Mouse (Mus musculus) olfactory bulb, adult 2 months (tissue): ENCODE results near the gene Lrtm2. TPM values are rescaled to one million over a fixed set of nuclear protein-coding genes. Genes with fewer than 3 reads are reported as not detected.
"Not testable (repeated sequence)": the region's sequence is repeated elsewhere in the genome, so short reads cannot be mapped to it uniquely, and the experiment has no call there.

Experiments used
- H3K27ac ChIP-seq: fragments of 200-500 bp; 2 replicates; pipeline ENCODE4 v1.5.1; 2012; ENCODE audit warnings: low read depth, low read length; ENCODE audit not compliant: insufficient read depth
- H3K4me1 ChIP-seq: fragments of 200-500 bp; 2 replicates; pipeline ENCODE4 v1.6.1; 2012; ENCODE audit warnings: low read length; ENCODE audit not compliant: control insufficient read depth, insufficient read depth
- H3K4me3 ChIP-seq: fragments of 200-500 bp; 2 replicates; pipeline ENCODE4 v1.5.1; 2012; ENCODE audit warnings: mild to moderate bottlenecking, low read depth, low read length, moderate library complexity; ENCODE audit not compliant: insufficient read depth
- CTCF ChIP-seq: fragments of 200-500 bp; IDR thresholded peaks from 2 replicates; pipeline ENCODE4 v1.5.1; 2012; ENCODE audit warnings: low read depth, mild to moderate bottlenecking, low read length, moderate library complexity; ENCODE audit not compliant: insufficient read depth
- POLR2A ChIP-seq: fragments of 200-500 bp; IDR thresholded peaks from 2 replicates; pipeline ENCODE4 v1.6.1; 2012; ENCODE audit warnings: mild to moderate bottlenecking, low read depth, low read length, moderate library complexity; ENCODE audit not compliant: insufficient read depth
- WGBS: fragments of 180-500 bp; shearing (Covaris S2); methylation state at CpG from one replicate; pipeline ENCODE4 v1.1.7; 2018; 5-methylcytosine and 5-hydroxymethylcytosine counted together
- polyA plus RNA-seq: library from polyadenylated mRNA; stranded (reverse); fragments of >200 nt; gene quantifications from 2 replicates; pipeline ENCODE4 v1.2.4, GENCODE M21; 2012; ENCODE audit warnings: low replicate concordance; ENCODE audit not compliant: missing spikeins, insufficient read depth, insufficient read length

The Lrtm2 gene
- polyA plus RNA-seq = not detected in 2 replicates

GRCm38 (mm10) chr6:119330506-119330905 is at the start of gene Lrtm2:
Gene Lrtm2, minus strand, starts transcription at chr6:119330766.
- under 1% methylated on average over 31 of the region's 31 CpGs for WGBS
- Histone ChIP-seq H3K4me1 (peaks cover 51% of the 10 kb centered on the region), H3K27ac (peak within 1 kb of the TSS; percentile 98), H3K4me3 (peak within 1 kb of the TSS; percentile 91)
- TF ChIP-seq POLR2A = 0 out of 2 replicates have a peak, but pooled peaks have one; percentile 18
- TF ChIP-seq CTCF = no peak

GRCm38 (mm10) chr6:119378631-119379030 is 48.1 kb upstream of the Lrtm2 start:
- no peaks in the 10 kb centered on the region for H3K4me1 ChIP-seq
- H3K4me3 ChIP-seq = no peak overlapping the region
- no peak overlapping the region for H3K27ac ChIP-seq
- 80% methylated on average over 1 of the region's 1 CpGs for WGBS
- no peak for TF ChIP-seq POLR2A
- TF ChIP-seq CTCF = no peak

- Histone ChIP-seq H3K27ac (no peak overlapping the region), H3K4me3 (no peak overlapping the region), H3K4me1 (no peaks in the 10 kb centered on the region)
- 90% methylated on average over 2 of the region's 2 CpGs for WGBS
- no peak for TF ChIP-seq CTCF
- no peak for TF ChIP-seq POLR2A
Measured at GRCm38 (mm10) chr6:119377613-119378012, 47.0 kb upstream of the Lrtm2 start.

- WGBS = 74% methylated on average over 5 of the region's 5 CpGs
- no peak overlapping the region for H3K4me3 ChIP-seq
- no peaks in the 10 kb centered on the region for H3K4me1 ChIP-seq
- H3K27ac ChIP-seq = no peak overlapping the region
- TF ChIP-seq CTCF (no peak), POLR2A (no peak)
Measured at GRCm38 (mm10) chr6:119375035-119375434, 44.5 kb upstream of the Lrtm2 start.

- Histone ChIP-seq H3K4me1 (no peaks in the 10 kb centered on the region), H3K4me3 (no peak overlapping the region), H3K27ac (no peak overlapping the region)
- TF ChIP-seq POLR2A (no peak), CTCF (no peak)
Measured at GRCm38 (mm10) chr6:119373000-119373705, 42.6 kb upstream of the Lrtm2 start.

- no peaks in the 10 kb centered on the region for H3K4me1 ChIP-seq
- H3K4me3 ChIP-seq = no peak overlapping the region
- H3K27ac ChIP-seq = no peak overlapping the region
- 90% methylated on average over 5 of the region's 5 CpGs for WGBS
- no peak for TF ChIP-seq CTCF
- TF ChIP-seq POLR2A = no peak
Measured at GRCm38 (mm10) chr6:119372237-119372636, 41.7 kb upstream of the Lrtm2 start.

GRCm38 (mm10) chr6:119371624-119372023 is 41.1 kb upstream of the Lrtm2 start:
- Histone ChIP-seq H3K4me3 (no peak overlapping the region), H3K27ac (no peak overlapping the region), H3K4me1 (no peaks in the 10 kb centered on the region)
- TF ChIP-seq POLR2A = no peak

GRCm38 (mm10) chr6:119367382-119367781 is 36.8 kb upstream of the Lrtm2 start:
- no peak overlapping the region for H3K4me3 ChIP-seq
- TF ChIP-seq POLR2A (no peak), CTCF (no peak)
- WGBS = 86% methylated on average over 2 of the region's 2 CpGs
- no peaks in the 10 kb centered on the region for H3K4me1 ChIP-seq
- H3K27ac ChIP-seq = no peak overlapping the region

GRCm38 (mm10) chr6:119366800-119367199 is 36.2 kb upstream of the Lrtm2 start:
- WGBS = 88% methylated on average over 4 of the region's 4 CpGs
- not testable (repeated sequence) for H3K4me1 ChIP-seq, H3K4me3 ChIP-seq, H3K27ac ChIP-seq

- Histone ChIP-seq H3K27ac (no peak overlapping the region), H3K4me3 (no peak overlapping the region), H3K4me1 (no peaks in the 10 kb centered on the region)
- 93% methylated on average over 5 of the region's 5 CpGs for WGBS
- no peak for TF ChIP-seq POLR2A
- no peak for TF ChIP-seq CTCF
Measured at GRCm38 (mm10) chr6:119363593-119363992, 33.0 kb upstream of the Lrtm2 start.
